Mouse (Mus musculus) c-Kit-positive CD71-negative TER-119-negative erythroid progenitor cells, embryonic 14.5 days (primary cell): ENCODE measurements around the gene Cacnb2.
A peak's percentile ranks its signal among the peaks of the same experiment; 100 is the strongest.

ENCODE experiments used
- DNase-seq: peaks from one replicate; pipeline ENCODE4 v3.0.0-alpha.2; 2013; ENCODE audit warnings: low read depth

Cacnb2 gene

DNA sequence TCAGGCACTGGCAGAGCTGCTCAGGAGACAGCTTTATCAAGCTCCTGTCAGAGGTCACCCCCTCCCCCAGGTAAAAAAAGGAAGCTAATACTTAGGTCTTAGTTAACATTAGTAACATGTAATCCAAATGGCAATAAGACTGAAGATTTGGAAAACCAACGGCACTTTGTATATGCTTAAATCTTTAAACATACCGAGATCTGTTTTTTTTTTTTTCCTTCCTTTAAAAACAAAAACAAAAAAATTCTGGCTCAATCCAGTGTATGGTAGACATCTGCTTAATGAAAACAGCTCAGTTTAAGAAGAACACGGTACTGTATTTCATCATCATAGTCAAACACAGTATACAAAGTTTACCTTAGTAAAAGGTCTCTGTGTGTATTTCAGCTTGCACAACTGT, at the start of gene Cacnb2:
Cacnb2 (plus strand) TSS at position 301 of the 400 bp plus-strand sequence.
- DNase-seq = no peak

GRCm38 (mm10) chr2:14568020-14568419, 34.9 kb upstream of the Cacnb2 start:
- DNase-seq = no peak

- DNase-seq = no peak
Observed at GRCm38 (mm10) chr2:14571300-14571699, 31.6 kb upstream of the Cacnb2 start.

DNA sequence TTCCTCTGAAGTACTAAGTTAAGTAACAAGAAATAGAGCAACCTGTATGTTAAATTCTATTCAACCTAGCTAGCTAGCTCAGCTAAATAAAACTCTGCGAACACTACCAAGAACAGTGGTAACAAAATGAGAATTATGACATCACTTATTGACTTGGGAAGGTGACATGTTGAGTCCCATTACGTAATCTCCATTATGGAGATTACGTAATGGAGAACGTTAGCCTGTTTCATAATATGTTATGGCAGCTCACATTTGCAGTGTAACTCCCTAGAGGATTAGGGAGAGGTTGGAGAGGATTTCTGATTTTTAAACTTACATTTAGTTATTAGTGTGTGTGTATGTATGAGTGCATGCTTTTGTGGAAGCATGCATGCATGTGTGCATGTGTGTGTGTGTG, 13.3 kb upstream of the Cacnb2 start:
- DNase-seq = no peak

DNA sequence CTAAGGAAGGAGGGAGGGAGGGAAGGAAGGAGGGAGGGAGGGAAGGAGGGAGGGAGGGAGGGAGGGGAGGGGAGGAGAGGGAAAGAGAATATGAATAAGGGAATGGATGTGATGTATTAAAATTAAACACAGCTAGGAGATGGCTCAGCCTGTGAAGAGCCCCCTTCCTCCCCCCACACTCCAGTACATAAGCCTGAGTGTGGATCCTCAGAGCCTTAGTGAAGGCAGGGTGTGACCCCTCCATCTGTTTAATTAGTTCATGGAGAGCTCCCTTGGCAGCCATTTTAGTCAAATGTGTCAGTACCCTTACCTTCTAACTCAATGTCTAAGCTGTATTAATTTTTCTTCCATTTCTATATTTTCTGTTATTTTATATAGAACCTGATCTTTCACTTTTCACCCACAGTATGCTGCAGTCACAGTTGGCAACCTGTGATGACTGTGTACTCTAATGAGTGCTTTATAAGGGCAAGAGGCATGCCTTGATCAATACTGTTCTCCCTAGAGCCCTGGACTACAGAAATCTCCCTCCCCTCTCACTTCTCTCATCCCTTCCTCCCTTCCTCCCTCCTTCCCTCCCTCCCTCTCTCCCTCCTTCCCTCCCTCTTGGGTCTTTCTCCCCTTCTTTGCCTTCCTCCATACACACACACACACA, 4.9 kb upstream of the Cacnb2 start:
- DNase-seq = no peak

DNA sequence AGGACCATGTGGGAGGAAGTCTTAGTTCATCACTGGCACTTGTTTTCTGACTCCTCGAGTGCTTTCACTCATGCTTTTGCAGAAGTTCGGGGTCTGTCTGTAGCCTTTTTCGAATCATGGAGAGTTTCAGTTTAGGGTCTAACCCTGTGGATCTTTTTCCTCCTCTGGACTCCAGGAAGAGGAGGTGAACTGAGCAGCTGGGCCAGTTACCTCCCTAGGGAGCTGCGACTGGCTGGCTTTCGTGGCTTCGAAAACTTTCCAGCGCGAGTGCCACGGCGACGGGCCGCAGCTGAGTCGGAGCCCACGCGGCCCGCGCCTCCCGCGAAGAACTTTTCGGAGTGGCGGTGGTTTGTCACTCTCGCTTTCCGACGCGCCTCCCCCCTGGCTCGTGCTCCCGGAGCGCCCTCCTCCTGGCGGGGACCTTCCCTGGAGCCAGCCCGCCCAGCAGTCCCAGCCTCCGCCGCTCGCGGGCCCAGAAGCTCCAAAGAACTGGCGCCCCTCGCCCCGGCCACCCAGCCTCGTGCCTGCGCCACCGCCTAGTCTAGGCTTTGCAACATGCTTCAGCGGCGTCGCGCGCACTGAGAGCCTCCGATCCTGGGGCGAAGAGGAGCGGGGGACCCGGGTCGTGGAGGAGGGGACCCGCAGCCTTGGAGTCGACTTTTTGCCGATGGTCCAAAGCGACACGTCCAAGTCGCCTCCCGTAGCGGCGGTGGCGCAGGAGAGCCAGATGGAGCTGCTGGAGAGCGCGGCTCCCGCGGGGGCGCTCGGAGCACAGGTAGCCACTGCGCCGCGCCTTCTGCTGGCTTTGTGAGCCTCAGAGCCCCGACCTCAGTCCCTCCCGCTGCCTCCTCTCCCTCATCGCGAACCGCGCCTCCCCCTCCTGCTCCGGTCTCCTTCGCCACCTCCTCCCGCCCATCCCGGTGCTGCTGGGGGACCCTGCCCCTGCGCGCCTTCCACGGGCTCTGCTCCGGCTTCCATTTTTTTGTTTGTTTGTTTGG, 1.2 kb downstream of the Cacnb2 start:
- no peak for DNase-seq

- no peak for DNase-seq
Observed at GRCm38 (mm10) chr2:14604791-14605190, 1.9 kb downstream of the Cacnb2 start.

DNA sequence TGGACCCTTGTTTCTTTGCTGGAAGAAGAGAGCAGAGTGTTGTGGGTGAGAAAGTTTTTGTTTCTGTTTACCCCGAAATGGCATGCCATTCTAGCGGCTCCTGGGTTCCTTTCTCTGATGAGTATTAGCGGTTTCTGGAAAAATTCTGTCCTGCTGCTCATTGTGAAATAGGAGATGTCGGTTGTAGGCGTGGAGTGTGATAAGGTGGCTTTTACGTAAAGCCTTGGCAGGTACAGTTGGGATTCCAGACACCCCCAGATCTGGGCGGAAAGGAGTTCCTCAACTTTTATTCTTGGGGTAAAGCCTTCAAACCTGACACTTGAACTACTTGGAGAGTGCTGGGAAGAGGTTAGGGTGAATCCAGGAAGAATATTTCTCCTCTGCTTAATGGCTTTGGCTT, 2.3 kb downstream of the Cacnb2 start:
- DNase-seq = no peak

DNA sequence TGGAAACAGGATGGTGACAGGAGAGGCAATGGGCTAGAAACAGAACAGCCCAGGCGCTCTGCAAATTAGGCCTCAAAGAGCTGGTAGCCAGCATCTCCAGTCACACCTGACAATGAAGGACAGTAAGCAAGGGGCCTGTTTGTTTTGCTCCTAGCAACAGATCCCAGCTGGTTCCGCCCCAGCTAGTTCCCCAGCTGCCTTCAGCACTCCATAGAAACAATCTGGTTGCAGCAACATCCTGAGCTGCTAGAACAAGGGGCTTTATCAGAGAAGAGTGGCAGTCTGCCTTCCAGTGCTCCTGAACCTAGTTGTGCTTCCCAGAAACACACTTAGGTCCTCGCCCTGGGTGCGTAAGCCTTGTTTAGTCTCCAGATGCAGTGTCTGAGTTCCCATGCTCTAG, 5.7 kb downstream of the Cacnb2 start:
- DNase-seq = no peak

DNA sequence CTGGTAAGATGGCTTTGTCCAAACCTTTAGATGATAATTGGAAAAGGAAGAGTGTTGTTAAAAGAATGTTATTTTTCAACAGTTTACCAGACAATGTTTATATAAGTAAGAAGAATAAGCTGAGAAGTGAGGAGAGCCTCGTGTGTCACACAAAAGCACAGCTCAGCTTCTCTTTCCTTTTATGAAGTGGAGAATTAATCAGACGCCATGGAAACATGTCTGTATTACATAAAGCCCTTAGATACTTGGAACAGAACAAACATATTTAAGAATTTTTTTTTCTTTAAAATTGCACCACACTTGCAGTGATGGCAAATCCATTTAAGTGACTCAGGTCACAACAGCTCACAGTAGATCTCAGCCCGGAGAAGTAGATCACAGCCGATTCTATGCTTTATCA, 9.8 kb downstream of the Cacnb2 start:
- DNase-seq = no peak

DNA sequence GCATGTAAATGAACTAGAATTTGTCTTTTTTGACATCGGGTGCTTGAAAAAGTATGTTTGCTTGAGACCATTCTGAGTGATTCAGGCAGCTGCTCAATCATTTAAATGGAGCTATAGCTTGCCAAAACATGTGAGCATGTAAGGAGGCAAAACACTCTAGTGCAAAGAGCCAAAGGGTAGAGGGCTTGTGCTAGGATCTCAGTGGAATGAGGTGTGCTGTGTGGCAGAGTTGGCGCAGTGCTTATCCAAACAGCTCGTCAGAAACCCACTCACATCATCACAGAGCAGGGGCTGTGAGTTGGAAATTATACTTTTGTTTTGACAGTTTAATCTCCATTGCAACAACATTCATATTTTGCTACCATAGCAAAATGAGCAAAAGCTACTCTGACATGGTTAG, 13.5 kb downstream of the Cacnb2 start:
- DNase-seq = no peak

GRCm38 (mm10) chr2:14620120-14620853, 17.4 kb downstream of the Cacnb2 start:
- no peak for DNase-seq

GRCm38 (mm10) chr2:14620891-14621290, 18.0 kb downstream of the Cacnb2 start:
- DNase-seq = no peak

- no peak for DNase-seq
Observed at GRCm38 (mm10) chr2:14623820-14624219, 20.9 kb downstream of the Cacnb2 start.

DNA sequence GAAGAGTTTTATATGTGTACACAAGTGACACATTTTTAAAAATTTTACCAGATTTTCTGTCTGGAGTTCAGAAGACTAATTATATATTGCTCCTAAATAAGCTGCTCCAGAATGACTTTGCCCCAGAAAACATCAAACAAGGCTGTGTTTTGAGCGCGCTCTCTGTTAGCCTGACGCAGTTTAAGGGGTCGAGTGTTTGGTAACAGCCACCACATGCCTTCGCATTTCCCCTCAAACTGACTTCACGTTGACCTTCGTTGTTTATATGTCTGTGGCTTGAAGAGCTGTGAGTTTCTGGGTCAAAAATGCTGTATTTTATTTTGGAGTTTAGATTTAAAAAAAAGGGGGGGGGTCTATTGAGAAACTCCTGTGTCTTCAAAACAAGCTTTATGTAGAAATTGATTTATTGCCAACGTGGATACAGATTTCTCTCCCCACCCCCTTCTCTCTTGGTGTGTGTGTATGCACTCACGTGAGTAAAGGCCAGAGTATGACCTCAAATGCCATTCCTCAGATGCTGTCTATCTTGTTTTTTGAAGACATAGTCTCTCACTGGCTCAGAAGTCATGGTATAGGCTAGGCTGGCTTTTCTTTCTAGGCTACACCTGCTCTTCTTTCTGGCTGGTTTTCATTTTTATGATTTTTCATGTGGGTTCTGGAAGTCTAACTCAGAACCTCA, 27.1 kb downstream of the Cacnb2 start:
- no peak for DNase-seq

DNA sequence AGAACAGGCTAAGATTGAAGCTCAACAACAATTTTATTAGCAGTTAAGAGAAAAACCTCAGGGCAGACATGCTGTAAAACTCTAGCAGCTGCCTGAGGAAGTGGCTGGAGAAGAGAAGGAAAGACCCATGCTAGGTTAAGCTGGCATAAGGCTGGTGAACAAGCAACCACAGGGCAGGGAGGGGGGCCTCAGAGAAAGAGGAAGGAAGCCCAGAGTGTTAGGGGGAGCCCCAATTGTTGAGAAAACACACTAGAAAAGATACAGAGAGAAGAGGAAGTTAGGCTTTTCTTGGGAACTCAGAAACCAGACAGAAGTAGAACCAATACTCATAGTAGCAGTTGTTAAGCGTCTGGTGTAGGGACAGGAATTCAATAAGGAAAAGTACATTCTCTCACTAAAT, 28.7 kb downstream of the Cacnb2 start:
- peak; percentile 71 for DNase-seq

DNA sequence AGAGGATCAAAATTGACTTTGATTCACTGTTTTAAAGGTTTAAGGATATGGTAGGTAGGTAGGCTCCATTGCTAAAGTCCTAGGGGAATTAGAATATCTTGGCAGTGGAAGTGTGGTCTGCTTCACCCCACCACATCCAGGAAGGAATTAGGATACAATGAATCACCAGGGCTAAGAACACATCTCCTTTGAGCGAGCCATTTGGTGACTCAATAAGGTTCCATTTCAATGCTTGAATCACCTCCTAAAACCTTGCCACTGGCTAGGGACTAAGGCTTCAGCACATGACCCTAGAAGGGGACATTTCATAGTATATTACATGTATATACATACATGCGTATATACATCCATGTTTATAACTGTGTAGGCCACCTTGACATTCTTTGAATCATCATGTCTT, 30.3 kb downstream of the Cacnb2 start:
- DNase-seq = no peak

- no peak for DNase-seq
Observed at GRCm38 (mm10) chr2:14639266-14639665, 36.4 kb downstream of the Cacnb2 start.

DNA sequence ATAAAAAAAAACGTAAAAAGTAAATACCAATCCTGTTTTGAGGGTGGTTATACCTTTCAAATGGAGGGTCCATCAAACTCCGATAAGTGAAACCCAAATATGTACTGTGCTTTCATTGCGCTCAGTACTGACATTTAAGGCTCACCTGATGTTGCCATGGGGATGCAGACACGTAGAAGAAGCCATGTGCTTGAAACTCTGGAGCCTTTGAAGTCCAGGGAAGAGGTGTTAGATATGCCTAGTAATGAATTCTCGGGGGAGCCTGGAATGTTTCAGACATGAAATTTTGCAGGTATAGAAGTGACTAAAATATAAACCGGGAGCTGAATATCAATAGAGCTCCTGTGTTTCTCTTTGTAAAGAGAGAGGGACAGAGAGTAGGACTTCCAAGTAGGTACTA, 37.0 kb downstream of the Cacnb2 start:
- no peak for DNase-seq

GRCm38 (mm10) chr2:14641040-14641439, 38.2 kb downstream of the Cacnb2 start:
- DNase-seq = no peak

DNA sequence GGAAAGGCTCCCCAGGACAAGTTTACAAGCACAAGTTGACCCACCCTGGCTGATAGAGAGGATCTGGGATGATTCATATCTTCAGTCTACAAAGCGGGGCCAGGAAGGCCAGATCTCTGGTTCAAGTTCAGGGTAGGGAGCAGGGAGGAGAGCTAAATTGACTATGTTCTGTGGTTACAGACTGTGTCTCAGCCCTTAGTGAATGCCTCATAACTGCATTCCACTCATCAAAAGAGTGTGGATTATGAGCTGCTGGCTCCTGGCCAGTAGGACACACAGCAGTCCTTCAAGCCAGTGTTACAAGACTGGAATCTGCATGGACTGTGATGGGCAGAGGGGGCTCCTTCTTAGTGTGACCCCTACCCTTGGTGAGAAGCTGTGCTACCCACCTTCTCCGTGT, 48.4 kb downstream of the Cacnb2 start:
- no peak for DNase-seq

GRCm38 (mm10) chr2:14656673-14657072, 53.8 kb downstream of the Cacnb2 start:
- DNase-seq = no peak
